Comparison of ENCODE assay signal across 8 mouse cellular contexts in the genomic region with DNA sequence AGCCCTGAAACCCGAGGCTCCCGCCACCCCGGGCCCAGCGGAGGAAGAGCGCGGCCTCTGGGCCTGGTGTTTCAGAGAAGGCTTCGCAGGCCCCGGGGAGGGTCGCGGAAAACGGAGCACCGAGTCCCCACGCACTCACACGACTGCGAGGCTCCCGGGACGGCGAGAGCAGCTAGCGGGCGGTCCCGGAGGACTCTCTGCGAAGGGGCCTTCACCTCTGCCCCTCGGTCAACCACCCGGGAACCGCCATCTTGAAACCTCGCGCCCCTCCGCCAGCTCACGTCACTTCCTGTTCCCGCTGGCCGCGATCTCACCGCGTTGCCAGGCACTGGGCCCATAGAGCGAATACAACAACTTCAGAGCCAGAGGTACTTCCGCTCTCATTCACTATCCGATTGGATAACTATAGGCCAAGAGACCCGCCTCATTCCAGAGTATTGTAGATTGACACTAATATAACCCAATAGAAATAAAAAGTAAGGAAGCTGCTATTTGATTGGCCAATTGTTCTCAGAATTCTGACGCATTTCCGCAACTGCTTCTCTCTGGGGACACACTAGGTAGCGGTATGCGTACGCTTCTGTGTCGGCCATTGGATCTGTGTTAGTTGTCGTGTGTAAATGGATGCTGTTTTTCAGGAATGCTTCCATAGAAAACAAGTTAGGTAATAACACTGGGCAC. TPM values are rescaled to one million over a fixed set of nuclear protein-coding genes. Genes with fewer than 3 reads are reported as not detected.
DNase-seq lines count a peak whose midpoint lies in the region; ATAC-seq and TF ChIP-seq lines count a peak whose summit lies in the region.

Gene Wbp11 (minus strand): TSS at position 353 of the 681 bp plus-strand sequence.

- H3K9me3 ChIP-seq in heart, embryonic 12.5 days (replicated peaks): no peaks in the 10 kb centered on the region
- H3K9me3 ChIP-seq in kidney, postnatal 0 days (replicated peaks; ENCODE audit: low read length): no peaks in the 10 kb centered on the region
- H3K9me3 ChIP-seq in liver, embryonic 11.5 days (ENCODE audit: control insufficient read depth, low read length): no peaks in the 10 kb centered on the region
- H3K9me3 ChIP-seq in stomach, embryonic 14.5 days (ENCODE audit: control insufficient read depth, low read depth, low read length): no peaks in the 10 kb centered on the region

- peak; percentile 99 for ATAC-seq in erythroid progenitor cell, adult 5-6 weeks (replicated peaks; ENCODE audit: low FRiP score, poor library complexity, severe bottlenecking)
- peak; percentile 100 for ATAC-seq in heart, embryonic 12.5 days (ENCODE audit: insufficient number of reproducible peaks, low FRiP score)
- ATAC-seq in kidney, postnatal 0 days (replicated peaks; ENCODE audit: low FRiP score, low read depth): peak; percentile 100
- ATAC-seq in liver, embryonic 11.5 days (replicated peaks; ENCODE audit: low FRiP score): peak; percentile 100
- ATAC-seq in stomach, embryonic 14.5 days (ENCODE audit: insufficient number of reproducible peaks, insufficient read depth, low FRiP score, low read depth): peak; percentile 100

- H3K36me3 ChIP-seq in heart, embryonic 12.5 days: peaks cover 20% of the 10 kb centered on the region
- peaks cover 15% of the 10 kb centered on the region; the same call in 1 of the 2 replicates for H3K36me3 ChIP-seq in kidney, postnatal 0 days (ENCODE audit: insufficient read depth, low read length)
- H3K36me3 ChIP-seq in liver, embryonic 11.5 days (ENCODE audit: control insufficient read depth, insufficient read depth, low read length): peaks cover 16% of the 10 kb centered on the region
- H3K36me3 ChIP-seq in stomach, embryonic 14.5 days (ENCODE audit: control insufficient read depth, insufficient read depth, low read length): peaks cover 21% of the 10 kb centered on the region

- H3K27ac ChIP-seq in heart, embryonic 12.5 days (ENCODE audit: poor library complexity, severe bottlenecking): peak within 1 kb of the TSS; percentile 87
- H3K27ac ChIP-seq in kidney, postnatal 0 days: peak within 1 kb of the TSS; percentile 89
- peak within 1 kb of the TSS; percentile 85 for H3K27ac ChIP-seq in liver, embryonic 11.5 days (ENCODE audit: low read depth, low read length)
- peak within 1 kb of the TSS; percentile 78 for H3K27ac ChIP-seq in stomach, embryonic 14.5 days (ENCODE audit: low read length)

- peak within 1 kb of the TSS; percentile 100 for H3K9ac ChIP-seq in heart, embryonic 12.5 days
- H3K9ac ChIP-seq in kidney, postnatal 0 days (ENCODE audit: low read depth, low read length): peak within 1 kb of the TSS; percentile 100
- H3K9ac ChIP-seq in liver, embryonic 11.5 days (ENCODE audit: low read depth, low read length): peak within 1 kb of the TSS; percentile 99
- H3K9ac ChIP-seq in stomach, embryonic 14.5 days (replicated peaks; ENCODE audit: low read depth, low read length): peak within 1 kb of the TSS; percentile 99

- peak within 1 kb of the TSS; percentile 79 for H3K4me2 ChIP-seq in heart, embryonic 12.5 days
- peak within 1 kb of the TSS; percentile 75 for H3K4me2 ChIP-seq in kidney, postnatal 0 days (ENCODE audit: low read length)
- H3K4me2 ChIP-seq in liver, embryonic 11.5 days: peak within 1 kb of the TSS; percentile 96
- peak within 1 kb of the TSS; percentile 81 for H3K4me2 ChIP-seq in stomach, embryonic 14.5 days (replicated peaks; ENCODE audit: low read depth, low read length)

- peaks cover 6% of the 10 kb centered on the region; the same call in 1 of the 2 replicates for H3K4me1 ChIP-seq in heart, embryonic 12.5 days (replicated peaks)
- 0 out of 2 replicates have a peak, but pooled peaks cover 5% of the 10 kb centered on the region for H3K4me1 ChIP-seq in kidney, postnatal 0 days (replicated peaks; ENCODE audit: insufficient read depth, low read length)
- H3K4me1 ChIP-seq in liver, embryonic 11.5 days (replicated peaks; ENCODE audit: control insufficient read depth, insufficient read depth, low read length): 0 out of 2 replicates have a peak, but pooled peaks cover 5% of the 10 kb centered on the region
- H3K4me1 ChIP-seq in stomach, embryonic 14.5 days (ENCODE audit: control insufficient read depth, insufficient read depth, low read length): peaks cover 3% of the 10 kb centered on the region; the same call in 1 of the 2 replicates

- peak; percentile 54 for TF ChIP-seq CTCF in kidney, postnatal 0 days (IDR thresholded peaks at IDR 0.05; ENCODE audit: low read depth)

- WGBS in heart, embryonic 12.5 days: under 1% methylated on average over 45 of the region's 45 CpGs
- under 1% methylated on average over 45 of the region's 45 CpGs for WGBS in kidney, postnatal 0 days
- WGBS in liver, embryonic 11.5 days: 0% methylated on average over 45 of the region's 45 CpGs
- under 1% methylated on average over 45 of the region's 45 CpGs for WGBS in stomach, embryonic 14.5 days

- peak within 1 kb of the TSS; percentile 99 for H3K4me3 ChIP-seq in heart, embryonic 12.5 days
- peak within 1 kb of the TSS; percentile 100 for H3K4me3 ChIP-seq in kidney, postnatal 0 days (replicated peaks; ENCODE audit: low read depth, low read length)
- peak within 1 kb of the TSS; percentile 100 for H3K4me3 ChIP-seq in liver, embryonic 11.5 days (ENCODE audit: low read depth, low read length)
- H3K4me3 ChIP-seq in stomach, embryonic 14.5 days (ENCODE audit: low read depth, low read length): peak within 1 kb of the TSS; percentile 83

- DNase-seq in CD4-positive helper T cell, adult 2 months (ENCODE audit: low read depth, low spot score): peak; percentile 99
- DNase-seq in brain, embryonic 18.5 days (ENCODE audit: low read depth, low spot score): peak; percentile 97
- DNase-seq in kidney, postnatal 0 days (ENCODE audit: low spot score): peak; percentile 100
- peak; percentile 95 for DNase-seq in liver, embryonic 11.5 days (ENCODE audit: low spot score)
- peak; percentile 96 for DNase-seq in naive thymus-derived CD4-positive, alpha-beta T cell, adult 2 months (ENCODE audit: low read depth)

- H3K27me3 ChIP-seq in heart, embryonic 12.5 days (replicated peaks): no peaks in the 10 kb centered on the region
- H3K27me3 ChIP-seq in kidney, postnatal 0 days (ENCODE audit: insufficient read depth, low read length): no peaks in the 10 kb centered on the region
- H3K27me3 ChIP-seq in liver, embryonic 11.5 days (replicated peaks; ENCODE audit: control insufficient read depth, insufficient read depth, low read length): no peaks in the 10 kb centered on the region
- H3K27me3 ChIP-seq in stomach, embryonic 14.5 days (ENCODE audit: control insufficient read depth, insufficient read depth, low read length): no peaks in the 10 kb centered on the region

RNA-seq across cellular contexts. Expression of gene Wbp11, which starts in this region (rescaled TPM):
- total RNA-seq in erythroid progenitor cell, adult 5-6 weeks (2015; ENCODE audit: low replicate concordance): 103 and 123 TPM in 2 replicates
- total RNA-seq in erythroid progenitor cell, adult 5-6 weeks (2017; ENCODE audit: low replicate concordance): 116 and 132 TPM in 2 replicates
- 90.5 and 91.8 TPM in 2 replicates for polyA plus RNA-seq in heart, embryonic 12.5 days (2016; fragmentation: Nextera tagmentation; extraction: Ambion mirVana)
- 76.4 and 82.9 TPM in 2 replicates for polyA plus RNA-seq in kidney, postnatal 0 days (2015; fragmentation: Nextera tagmentation; extraction: Ambion mirVana)
- polyA plus RNA-seq in liver, embryonic 11.5 days (2014; fragmentation: Nextera tagmentation; extraction: Ambion mirVana): 165 and 168 TPM in 2 replicates
- polyA plus RNA-seq in stomach, embryonic 14.5 days (2014; fragmentation: Nextera tagmentation; extraction: Ambion mirVana): 103 and 109 TPM in 2 replicates

Comparison
In these comparisons a context has a peak if more than half of its experiments do, and no peak if none do; other contexts are left out.
1. Peak in every context shown above with its lines: DNase-seq, ATAC-seq, H3K4me3 ChIP-seq and H3K27ac ChIP-seq.